Mouse (Mus musculus): Measurements from ENCODE around the gene Slc34a3. TPM values are rescaled to one million over a fixed set of nuclear protein-coding genes. Genes with fewer than 3 reads are reported as not detected.
A peak's percentile ranks its signal among the peaks of the same experiment; 100 is the strongest.

Slc34a3 gene
- polyA plus RNA-seq, 1 experiment from 2014 or later, result not detected

DNA sequence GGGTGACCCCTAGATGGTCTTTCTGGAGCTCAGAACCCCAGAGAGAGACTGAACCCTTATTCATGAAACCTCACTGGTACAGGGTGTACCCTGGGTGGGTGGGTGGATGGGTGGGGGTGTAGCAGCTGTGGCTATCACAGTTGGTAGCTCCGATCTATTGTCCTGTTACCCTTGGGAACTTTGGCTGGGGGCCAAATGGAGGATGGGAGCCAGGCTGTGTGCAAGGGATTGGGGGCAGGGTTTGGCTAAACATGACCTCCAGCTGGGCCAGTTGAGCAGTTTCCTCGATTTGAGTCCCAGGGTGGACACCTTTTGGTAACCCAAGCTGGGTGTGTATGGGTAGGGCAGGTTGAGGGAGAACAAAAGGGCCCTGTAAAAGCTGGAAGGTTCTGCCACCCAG is 32.6 kb upstream of the Slc34a3 start:
- Histone ChIP-seq H3K4me2 (ENCODE audit: low read length) (0 out of 2 replicates have a peak overlapping the region, but pooled peaks have one; percentile 31), H3K27me3 (ENCODE audit: control insufficient read depth, insufficient read depth, low read length) (peaks cover 8% of the 10 kb centered on the region), H3K36me3 (ENCODE audit: control insufficient read depth, insufficient read depth, low read length) (peaks cover 30% of the 10 kb centered on the region), H3K9me3 (ENCODE audit: control insufficient read depth, low read length) (no peaks in the 10 kb centered on the region), H3K9ac (ENCODE audit: low read length) (0 out of 2 replicates have a peak overlapping the region, but pooled peaks have one; percentile 2), H3K4me1 (ENCODE audit: control insufficient read depth in 2 of 2, insufficient read depth in 2 of 2, low read length in 2 of 2) (peaks cover 30 to 44% of the 10 kb centered on the region in 2 experiments), H3K4me3 (ENCODE audit: control insufficient read depth in 1 of 2, insufficient read depth in 1 of 2, low read depth in 1 of 2, low read length in 2 of 2) (no peak overlapping the region), H3K27ac (replicated peaks in 1 of 2; ENCODE audit: control insufficient read depth in 1 of 2, insufficient read depth in 1 of 2, low read depth in 2 of 2, low read length in 2 of 2) (no peak overlapping the region)
- no peak for ATAC-seq (ENCODE audit: insufficient number of reproducible peaks, insufficient read depth, low FRiP score, low read depth)
- 17% methylated on average over 2 of the region's 2 CpGs for WGBS

GRCm38 (mm10) chr2:25265897-25266656 is 31.9 kb upstream of the Slc34a3 start:
- Histone ChIP-seq H3K4me2 (ENCODE audit: low read length) (peak overlapping the region; percentile 31), H3K4me3 (ENCODE audit: control insufficient read depth in 1 of 2, insufficient read depth in 1 of 2, low read depth in 1 of 2, low read length in 2 of 2) (no peak overlapping the region), H3K9me3 (ENCODE audit: control insufficient read depth, low read length) (no peaks in the 10 kb centered on the region), H3K27me3 (ENCODE audit: control insufficient read depth, insufficient read depth, low read length) (peaks cover 8% of the 10 kb centered on the region), H3K9ac (ENCODE audit: low read length) (peak overlapping the region; percentile 2), H3K36me3 (ENCODE audit: control insufficient read depth, insufficient read depth, low read length) (peaks cover 30% of the 10 kb centered on the region), H3K27ac (replicated peaks in 1 of 2; ENCODE audit: control insufficient read depth in 1 of 2, insufficient read depth in 1 of 2, low read depth in 2 of 2, low read length in 2 of 2) (no peak overlapping the region), H3K4me1 (ENCODE audit: control insufficient read depth in 2 of 2, insufficient read depth in 2 of 2, low read length in 2 of 2) (peaks cover 27 to 39% of the 10 kb centered on the region in 2 experiments)
- WGBS, result 50% methylated on average over 6 of the region's 6 CpGs
- ATAC-seq (ENCODE audit: insufficient number of reproducible peaks, insufficient read depth, low FRiP score, low read depth), result no peak

DNA sequence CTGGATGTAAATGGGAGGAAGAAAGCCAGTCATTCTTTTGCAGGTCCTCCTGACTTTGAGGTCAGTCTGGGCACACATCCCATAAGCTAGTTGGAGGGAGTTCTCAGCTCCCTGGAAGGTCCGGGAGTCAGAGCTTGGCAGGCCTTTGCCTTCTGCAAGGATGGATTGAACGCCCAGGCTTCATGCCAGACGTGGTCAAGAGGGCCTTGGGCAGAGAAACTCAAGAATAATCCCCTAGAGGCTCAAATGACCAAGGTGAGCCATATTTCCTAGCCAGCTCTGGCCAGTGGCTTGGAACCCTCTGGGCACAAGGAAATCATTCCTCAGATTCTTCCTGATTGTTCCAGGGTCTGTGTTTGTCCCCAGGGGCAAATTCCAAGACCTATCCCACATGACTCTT is 30.7 kb upstream of the Slc34a3 start:
- peaks cover 8% of the 10 kb centered on the region for H3K27me3 ChIP-seq (ENCODE audit: control insufficient read depth, insufficient read depth, low read length)
- H3K36me3 ChIP-seq (ENCODE audit: control insufficient read depth, insufficient read depth, low read length), result peaks cover 19% of the 10 kb centered on the region
- peaks cover 26 to 33% of the 10 kb centered on the region in 2 experiments for H3K4me1 ChIP-seq (ENCODE audit: control insufficient read depth in 2 of 2, insufficient read depth in 2 of 2, low read length in 2 of 2)
- no peaks in the 10 kb centered on the region for H3K9me3 ChIP-seq (ENCODE audit: control insufficient read depth, low read length)
- no peak overlapping the region for H3K27ac ChIP-seq (replicated peaks in 1 of 2; ENCODE audit: control insufficient read depth in 1 of 2, insufficient read depth in 1 of 2, low read depth in 2 of 2, low read length in 2 of 2)
- no peak for ATAC-seq (ENCODE audit: insufficient number of reproducible peaks, insufficient read depth, low FRiP score, low read depth)
- no peak overlapping the region for H3K4me3 ChIP-seq (ENCODE audit: control insufficient read depth in 1 of 2, insufficient read depth in 1 of 2, low read depth in 1 of 2, low read length in 2 of 2)
- no peak overlapping the region for H3K9ac ChIP-seq (ENCODE audit: low read length)
- H3K4me2 ChIP-seq (ENCODE audit: low read length), result no peak overlapping the region
- 72% methylated on average over 3 of the region's 3 CpGs for WGBS

DNA sequence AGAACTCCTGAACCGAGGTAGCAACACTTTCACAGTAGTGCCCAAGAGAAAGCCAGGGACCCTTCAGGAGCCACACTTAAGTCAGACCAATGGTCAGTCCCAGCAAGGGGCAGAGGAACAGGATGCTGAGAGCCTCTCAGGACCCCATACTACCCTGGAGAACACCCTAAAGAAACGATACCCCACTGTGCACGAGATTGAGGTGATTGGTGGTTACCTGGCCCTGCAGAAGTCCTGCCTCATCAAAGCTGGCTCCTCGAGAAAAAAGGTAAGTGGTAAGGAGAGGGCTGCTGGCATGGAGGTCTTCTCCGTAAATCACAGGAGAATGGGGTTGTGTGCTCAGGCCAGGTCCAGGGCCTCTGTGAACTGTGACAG is 30.1 kb upstream of the Slc34a3 start:
- H3K4me1 ChIP-seq (ENCODE audit: control insufficient read depth in 2 of 2, insufficient read depth in 2 of 2, low read length in 2 of 2), result peaks cover 26 to 33% of the 10 kb centered on the region in 2 experiments
- no peaks in the 10 kb centered on the region for H3K9me3 ChIP-seq (ENCODE audit: control insufficient read depth, low read length)
- 66% methylated on average over 5 of the region's 5 CpGs for WGBS
- no peak overlapping the region for H3K9ac ChIP-seq (ENCODE audit: low read length)
- ATAC-seq (ENCODE audit: insufficient number of reproducible peaks, insufficient read depth, low FRiP score, low read depth), result no peak
- peaks cover 8% of the 10 kb centered on the region for H3K27me3 ChIP-seq (ENCODE audit: control insufficient read depth, insufficient read depth, low read length)
- peak overlapping the region; percentile 97; the same call in 1 of the 2 replicates for H3K4me2 ChIP-seq (ENCODE audit: low read length)
- H3K36me3 ChIP-seq (ENCODE audit: control insufficient read depth, insufficient read depth, low read length), result peaks cover 13% of the 10 kb centered on the region
- H3K4me3 ChIP-seq (ENCODE audit: control insufficient read depth in 1 of 2, insufficient read depth in 1 of 2, low read depth in 1 of 2, low read length in 2 of 2), result no peak overlapping the region
- no peak overlapping the region for H3K27ac ChIP-seq (replicated peaks in 1 of 2; ENCODE audit: control insufficient read depth in 1 of 2, insufficient read depth in 1 of 2, low read depth in 2 of 2, low read length in 2 of 2)

GRCm38 (mm10) chr2:25263623-25264285 is 29.6 kb upstream of the Slc34a3 start:
- H3K27ac ChIP-seq (replicated peaks in 1 of 2; ENCODE audit: control insufficient read depth in 1 of 2, insufficient read depth in 1 of 2, low read depth in 2 of 2, low read length in 2 of 2), result no peak overlapping the region
- H3K27me3 ChIP-seq (ENCODE audit: control insufficient read depth, insufficient read depth, low read length), result peaks cover 8% of the 10 kb centered on the region
- H3K9ac ChIP-seq (ENCODE audit: low read length), result peak overlapping the region; percentile 72
- H3K4me3 ChIP-seq (ENCODE audit: control insufficient read depth in 1 of 2, insufficient read depth in 1 of 2, low read depth in 1 of 2, low read length in 2 of 2), result peak overlapping the region; percentile 62 to 70
- peaks cover 26 to 33% of the 10 kb centered on the region in 2 experiments for H3K4me1 ChIP-seq (ENCODE audit: control insufficient read depth in 2 of 2, insufficient read depth in 2 of 2, low read length in 2 of 2)
- no peak for ATAC-seq (ENCODE audit: insufficient number of reproducible peaks, insufficient read depth, low FRiP score, low read depth)
- H3K9me3 ChIP-seq (ENCODE audit: control insufficient read depth, low read length), result no peaks in the 10 kb centered on the region
- WGBS, result 24% methylated on average over 12 of the region's 12 CpGs
- H3K36me3 ChIP-seq (ENCODE audit: control insufficient read depth, insufficient read depth, low read length), result peaks cover 8% of the 10 kb centered on the region; the same call in 1 of the 2 replicates
- peak overlapping the region; percentile 97 for H3K4me2 ChIP-seq (ENCODE audit: low read length)

DNA sequence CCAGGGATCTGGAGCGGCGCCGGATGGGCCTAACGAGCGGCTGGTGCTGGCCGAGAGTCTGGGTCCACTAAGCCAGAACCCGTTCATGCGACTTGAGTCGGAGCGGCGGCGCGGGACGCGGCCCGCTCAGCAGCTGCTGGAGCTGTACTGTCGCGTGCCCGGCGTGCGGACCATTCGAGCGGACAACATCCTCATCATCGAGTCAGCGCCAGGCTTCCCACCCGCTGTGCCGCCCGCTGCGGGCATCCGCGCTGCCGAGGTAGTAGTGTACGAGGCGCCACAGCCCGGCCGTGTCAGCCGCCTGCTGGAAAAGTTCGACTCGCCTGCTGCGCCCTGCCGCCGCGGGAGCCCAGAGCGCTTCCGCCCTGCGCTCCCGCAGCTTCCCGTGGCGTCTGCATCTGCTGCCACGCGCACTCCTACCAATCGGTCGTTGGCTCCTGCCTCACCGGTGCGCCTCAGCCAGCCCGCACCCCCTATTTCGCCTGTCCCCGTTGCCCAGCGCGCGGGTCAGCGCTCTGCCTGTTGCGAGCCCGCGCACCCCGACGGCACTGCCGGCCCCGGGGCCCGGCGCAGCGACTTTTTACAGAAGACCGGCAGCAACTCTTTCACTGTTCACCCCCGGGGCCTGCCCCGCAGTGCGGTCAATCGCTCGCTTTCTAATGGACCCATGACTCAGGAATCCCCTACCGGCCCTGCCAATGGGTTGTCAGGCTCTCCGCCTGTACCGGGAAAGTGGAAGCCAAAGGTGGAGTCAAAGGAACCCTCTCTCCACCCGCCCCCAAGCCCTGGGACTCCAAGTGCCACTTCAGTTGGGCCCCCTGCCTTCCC is 28.8 kb upstream of the Slc34a3 start:
- WGBS, result under 1% methylated on average over 82 of the region's 82 CpGs
- H3K4me1 ChIP-seq (ENCODE audit: control insufficient read depth in 2 of 2, insufficient read depth in 2 of 2, low read length in 2 of 2), result peaks cover 26 to 33% of the 10 kb centered on the region in 2 experiments

DNA sequence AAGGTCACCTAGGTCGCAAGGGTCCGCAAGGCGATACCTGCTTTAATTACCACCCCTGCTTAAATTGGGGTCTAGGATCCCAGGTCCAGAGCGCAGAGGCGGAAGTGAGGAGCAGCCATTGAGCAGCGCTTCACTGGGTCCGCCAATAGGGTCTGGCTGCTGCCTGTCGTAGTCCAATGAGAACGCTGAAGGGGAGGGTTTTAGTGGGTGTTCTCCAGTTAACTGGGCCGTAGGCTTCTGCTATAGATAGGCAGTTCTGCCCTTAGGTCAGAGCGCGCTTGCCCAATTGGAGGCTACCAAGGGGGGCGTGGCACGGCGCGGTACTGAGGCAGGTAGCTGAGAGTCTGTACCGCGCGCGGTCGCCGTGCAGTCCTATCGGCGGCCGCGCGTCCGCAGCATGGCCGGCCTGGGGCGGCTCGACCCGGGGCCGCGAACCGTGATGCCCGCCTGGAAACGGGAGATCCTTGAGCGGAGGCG is 28.2 kb upstream of the Slc34a3 start, which contains the start of gene Tprn:
Gene Tprn (plus strand): TSS at position 328 of the 477 bp plus-strand sequence.
- Histone ChIP-seq H3K36me3 (ENCODE audit: control insufficient read depth, insufficient read depth, low read length) (no peaks in the 10 kb centered on the region), H3K4me2 (ENCODE audit: low read length) (peak within 1 kb of the TSS; percentile 97), H3K9me3 (ENCODE audit: control insufficient read depth, low read length) (no peaks in the 10 kb centered on the region), H3K9ac (ENCODE audit: low read length) (peak within 1 kb of the TSS; percentile 72), H3K27me3 (ENCODE audit: control insufficient read depth, insufficient read depth, low read length) (peaks cover 8% of the 10 kb centered on the region), H3K27ac (replicated peaks in 1 of 2; ENCODE audit: control insufficient read depth in 1 of 2, insufficient read depth in 1 of 2, low read depth in 2 of 2, low read length in 2 of 2) (0 out of 4 replicates have a peak within 1 kb of the TSS, but pooled peaks of 1 of the 2 experiments have one; percentile 24), H3K4me3 (ENCODE audit: control insufficient read depth in 1 of 2, insufficient read depth in 1 of 2, low read depth in 1 of 2, low read length in 2 of 2) (peak within 1 kb of the TSS; percentile 62 to 70), H3K4me1 (ENCODE audit: control insufficient read depth in 2 of 2, insufficient read depth in 2 of 2, low read length in 2 of 2) (peaks cover 25 to 32% of the 10 kb centered on the region in 2 experiments)
- under 1% methylated on average over 38 of the region's 39 CpGs for WGBS
- ATAC-seq (ENCODE audit: insufficient number of reproducible peaks, insufficient read depth, low FRiP score, low read depth), result peak; percentile 96

More for the DNA sequence above, 28.8 kb upstream of the Slc34a3 start:
- H3K4me3 ChIP-seq (ENCODE audit: control insufficient read depth in 1 of 2, insufficient read depth in 1 of 2, low read depth in 1 of 2, low read length in 2 of 2), result peak overlapping the region; percentile 62 to 70
- H3K27me3 ChIP-seq (ENCODE audit: control insufficient read depth, insufficient read depth, low read length), result peaks cover 8% of the 10 kb centered on the region
- 0 out of 2 replicates have a peak, but pooled peaks have one; percentile 10 for ATAC-seq (ENCODE audit: insufficient number of reproducible peaks, insufficient read depth, low FRiP score, low read depth)
- H3K9ac ChIP-seq (ENCODE audit: low read length), result peak overlapping the region; percentile 72
- no peak overlapping the region for H3K27ac ChIP-seq (replicated peaks in 1 of 2; ENCODE audit: control insufficient read depth in 1 of 2, insufficient read depth in 1 of 2, low read depth in 2 of 2, low read length in 2 of 2)
- H3K36me3 ChIP-seq (ENCODE audit: control insufficient read depth, insufficient read depth, low read length), result 0 out of 2 replicates have a peak, but pooled peaks cover under 1% of the 10 kb centered on the region
- no peaks in the 10 kb centered on the region for H3K9me3 ChIP-seq (ENCODE audit: control insufficient read depth, low read length)
- peak overlapping the region; percentile 97 for H3K4me2 ChIP-seq (ENCODE audit: low read length)

All from heart, embryonic 14.5 days (tissue).